Mouse (Mus musculus) yolk sac, embryonic 10.5 days (tissue): Measurements from ENCODE around the gene Hspb2.
A peak's percentile ranks its signal among the peaks of the same experiment; 100 is the strongest.

Experiments used
- DNase-seq: peaks from one replicate; pipeline ENCODE4 v3.0.0-alpha.2; 2017; ENCODE audit warnings: low spot score

The Hspb2 gene

DNA sequence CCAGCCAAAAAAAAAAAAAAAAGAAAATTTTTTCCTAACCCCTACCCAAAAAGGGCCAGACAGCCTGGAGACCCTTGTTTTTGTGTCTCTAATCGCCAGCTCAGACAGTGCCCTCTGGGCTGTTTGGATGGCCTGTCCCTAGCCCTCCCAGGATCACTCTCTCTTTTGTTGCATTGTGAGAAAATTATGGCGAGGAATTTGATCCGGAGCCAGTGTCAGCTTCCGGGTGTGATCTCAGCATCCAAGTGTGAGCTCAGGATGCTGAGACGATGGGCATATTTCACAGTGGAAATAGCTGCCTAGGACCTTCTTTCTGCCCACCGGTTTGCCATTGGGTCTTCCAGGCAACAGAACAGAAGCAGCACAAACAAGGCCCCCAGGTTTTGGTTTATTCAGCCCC, 1.4 kb downstream of the Hspb2 start:
- no peak for DNase-seq

DNA sequence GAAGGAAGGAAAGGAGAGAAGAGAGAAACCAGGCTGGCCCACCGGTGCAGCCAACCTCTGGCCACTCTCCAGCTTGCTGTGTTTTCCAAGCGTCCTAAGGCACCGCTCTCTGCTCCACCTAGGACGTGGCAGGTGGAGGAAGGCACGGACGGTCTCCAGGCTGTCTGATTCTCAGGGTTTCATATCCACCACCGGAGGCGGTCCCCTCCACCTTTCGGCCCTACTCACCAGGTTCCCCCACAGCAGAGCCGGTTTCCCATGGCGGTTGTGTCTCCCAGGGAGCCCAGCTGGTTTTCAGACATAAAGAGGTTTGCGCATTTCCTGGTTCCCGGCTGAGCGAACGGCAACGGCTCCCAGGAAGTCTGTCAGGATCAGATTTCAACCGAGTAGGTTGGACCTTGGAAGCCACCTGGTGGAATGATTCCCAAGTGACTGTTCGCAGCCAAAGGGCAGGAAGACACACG, 5.9 kb downstream of the Hspb2 start, which contains the start of gene 2310030G06Rik:
2310030G06Rik (minus strand) TSS at position 323 of the 464 bp plus-strand sequence.
- peak; percentile 84 for DNase-seq

DNA sequence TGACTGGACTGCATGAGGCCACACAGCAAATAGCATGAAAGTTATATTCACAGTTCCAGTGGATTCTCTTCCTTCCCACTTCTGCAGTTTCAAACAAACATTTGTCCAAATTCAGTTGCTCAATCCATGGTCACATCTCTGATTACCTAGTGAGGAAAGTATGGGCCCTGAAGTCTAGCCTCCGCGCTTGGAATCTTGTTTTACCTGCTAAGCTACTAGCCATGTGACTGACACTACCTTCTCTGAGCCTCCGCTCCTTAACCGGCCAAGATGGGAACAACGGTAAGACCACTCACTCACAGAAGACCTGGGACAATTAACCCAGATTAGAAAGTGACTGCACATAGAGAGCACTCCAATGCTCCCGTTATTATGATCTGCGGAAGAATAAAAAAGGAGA, 6.3 kb downstream of the Hspb2 start:
- peak; percentile 60 for DNase-seq

DNA sequence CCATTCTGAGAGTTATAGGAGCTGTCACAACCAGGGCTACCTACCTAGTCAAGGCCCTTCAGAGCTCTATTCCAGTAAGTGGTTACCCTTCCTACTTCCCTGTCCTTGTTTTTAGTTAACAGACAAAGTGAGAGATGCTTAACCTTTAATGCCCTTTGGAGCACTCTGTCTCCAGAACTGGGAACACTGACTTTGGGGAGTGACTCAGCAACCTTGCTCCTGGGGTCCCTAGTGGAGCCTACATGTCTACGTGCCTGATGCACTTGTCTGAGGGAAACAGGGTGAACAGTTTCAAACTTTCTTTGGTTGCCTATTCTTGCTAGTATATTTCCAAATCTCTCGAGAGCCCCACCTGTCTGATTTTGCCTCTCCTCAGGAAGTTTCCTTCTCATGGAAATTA, 9.4 kb downstream of the Hspb2 start:
- no peak for DNase-seq

DNA sequence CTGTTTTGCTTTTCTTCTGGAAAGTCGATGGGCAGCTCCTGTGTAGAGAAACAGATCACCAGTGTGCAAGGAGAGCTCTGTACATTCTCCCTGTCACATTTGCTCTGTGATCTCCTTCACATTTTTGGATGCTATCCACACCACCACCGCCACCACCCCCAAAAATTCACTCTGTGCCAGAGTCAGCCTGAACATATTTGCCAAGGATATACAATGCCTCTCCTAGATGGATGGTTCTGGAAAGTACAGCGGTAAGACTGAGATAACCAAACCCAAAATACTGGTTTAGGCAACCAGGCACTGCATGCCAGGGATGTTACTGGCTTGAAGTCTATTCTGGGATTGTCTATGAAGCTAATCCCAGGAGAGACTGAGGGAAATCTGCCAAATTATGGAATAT, 9.9 kb downstream of the Hspb2 start:
- no peak for DNase-seq

DNA sequence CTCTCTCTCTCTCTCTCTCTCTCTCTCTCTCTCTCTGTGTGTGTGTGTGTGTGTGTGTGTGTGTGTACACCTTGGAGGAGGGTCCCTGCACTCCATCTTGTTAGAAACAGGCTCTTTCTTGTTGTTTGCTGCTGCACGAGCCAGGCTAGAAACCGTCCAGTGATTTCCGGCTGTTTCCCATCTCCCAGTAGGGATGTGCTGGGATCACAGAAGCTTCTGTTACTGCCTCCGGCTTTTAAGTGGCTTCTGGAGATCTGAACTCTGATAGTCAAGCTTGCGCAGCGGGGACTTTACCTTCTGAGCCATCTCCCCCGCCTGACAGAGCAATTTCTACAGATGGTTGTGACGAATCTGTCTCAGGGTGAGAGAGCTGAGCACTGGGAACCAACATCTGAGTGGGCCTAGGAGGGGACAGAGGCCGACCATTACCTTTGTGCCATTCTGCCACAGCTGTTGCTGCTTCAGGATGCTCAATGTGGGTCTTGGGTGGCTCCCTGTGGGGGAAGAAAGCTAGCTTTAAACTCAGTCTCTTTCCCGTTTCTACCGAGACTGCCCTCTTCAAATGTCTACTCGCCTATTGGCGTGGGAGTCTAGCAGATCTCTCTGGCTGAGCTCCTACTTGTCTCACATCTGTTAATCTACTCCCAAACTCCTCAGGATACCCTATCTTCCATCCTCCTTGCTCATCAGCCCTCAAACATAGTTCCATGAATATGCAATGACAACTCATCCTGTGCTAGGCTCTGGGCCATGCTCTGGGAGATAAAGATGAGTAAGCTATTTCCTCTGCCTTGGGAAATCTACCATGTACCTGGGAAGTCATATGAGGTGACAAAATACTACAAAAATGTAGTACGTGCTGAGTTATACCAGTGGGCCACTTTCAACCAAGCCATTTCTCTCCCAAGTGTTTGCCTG, 11.0 kb downstream of the Hspb2 start:
- DNase-seq, result no peak

DNA sequence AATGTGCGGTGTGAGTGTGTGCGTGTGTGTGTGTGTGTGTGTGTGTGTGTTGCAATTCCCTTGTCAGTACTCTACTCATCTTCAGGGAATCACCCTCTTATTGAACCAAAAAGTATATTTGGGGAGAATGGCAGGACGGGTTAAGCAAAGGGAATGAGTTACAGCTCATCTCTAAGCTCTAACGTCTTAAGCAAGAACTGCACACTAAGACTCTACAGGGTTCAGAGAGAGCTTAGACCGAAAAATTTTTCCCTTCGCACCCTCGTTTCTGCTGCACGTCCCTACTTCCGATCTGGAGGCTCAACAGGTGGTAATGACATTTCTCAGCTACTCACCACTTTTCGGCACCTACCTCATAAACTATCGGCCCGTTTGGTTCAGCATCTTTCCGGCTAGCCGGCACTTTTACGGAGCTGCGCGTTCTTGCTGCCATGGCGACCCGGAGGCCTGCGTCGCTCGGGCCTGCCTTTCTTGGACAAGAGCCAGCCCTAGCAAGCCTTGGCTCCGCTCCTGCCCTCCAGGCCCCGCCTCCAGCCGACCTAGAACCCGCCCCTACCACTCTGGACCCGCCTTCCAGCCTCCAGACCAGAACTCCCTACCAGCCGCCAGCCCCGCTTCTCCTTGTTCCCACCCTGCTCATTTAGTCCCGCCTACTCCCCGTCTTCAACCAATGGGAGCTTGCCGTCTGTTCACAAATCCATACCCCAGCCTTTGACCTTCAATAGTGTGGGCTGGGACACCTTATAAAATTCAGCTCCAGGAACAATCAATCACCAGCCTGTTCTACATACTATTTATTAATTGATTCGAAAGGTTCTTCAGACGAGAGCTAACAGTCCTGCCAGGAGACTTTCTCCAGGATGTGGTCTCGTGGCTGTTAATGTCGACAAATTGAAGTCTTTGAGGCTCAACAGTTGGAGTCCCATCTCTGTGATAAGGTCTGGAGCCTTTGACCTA, 13.0 kb downstream of the Hspb2 start, which contains the start of gene Dixdc1:
Dixdc1 (minus strand) TSS at position 604 of the 957 bp plus-strand sequence.
- DNase-seq, result peak; percentile 98

DNA sequence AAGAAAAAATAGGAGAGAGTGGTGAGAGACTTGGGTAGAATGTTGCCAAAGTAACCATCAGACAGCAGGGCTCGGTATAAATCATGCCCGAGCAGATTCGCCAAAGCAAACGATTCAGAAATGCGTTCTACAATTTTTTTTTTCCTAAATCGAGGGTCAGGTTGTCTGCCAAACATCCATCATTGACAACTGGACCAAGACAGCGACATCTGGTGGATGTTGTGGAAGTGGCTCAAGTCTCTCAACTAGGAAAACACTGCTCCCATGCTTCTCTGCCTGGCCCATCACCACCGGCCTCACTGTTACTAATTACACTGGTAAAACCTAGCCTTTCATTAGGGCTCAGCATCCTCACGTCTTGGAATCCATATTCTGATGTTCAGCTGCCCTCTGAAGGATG, 17.2 kb downstream of the Hspb2 start:
- peak; percentile 33 for DNase-seq

DNA sequence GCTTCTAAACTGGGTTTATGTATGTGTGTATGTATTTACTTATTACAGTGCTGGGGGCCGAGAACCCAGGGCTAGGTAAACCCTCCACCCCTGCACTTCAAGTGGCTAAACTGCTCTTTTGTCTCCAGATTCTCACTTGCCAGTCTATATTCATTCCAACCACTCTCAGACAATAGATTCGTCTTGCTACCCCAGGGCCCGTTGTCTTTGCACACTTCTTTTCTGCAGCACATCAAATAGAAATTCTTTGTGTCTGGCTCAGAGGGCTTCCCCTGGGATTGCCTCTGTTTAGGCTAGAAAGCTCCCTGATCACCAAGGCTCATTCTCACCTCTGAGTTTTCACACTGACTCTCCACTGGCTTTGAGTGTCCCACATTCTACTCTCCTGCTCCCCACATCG, 19.6 kb downstream of the Hspb2 start:
- DNase-seq, result no peak

DNA sequence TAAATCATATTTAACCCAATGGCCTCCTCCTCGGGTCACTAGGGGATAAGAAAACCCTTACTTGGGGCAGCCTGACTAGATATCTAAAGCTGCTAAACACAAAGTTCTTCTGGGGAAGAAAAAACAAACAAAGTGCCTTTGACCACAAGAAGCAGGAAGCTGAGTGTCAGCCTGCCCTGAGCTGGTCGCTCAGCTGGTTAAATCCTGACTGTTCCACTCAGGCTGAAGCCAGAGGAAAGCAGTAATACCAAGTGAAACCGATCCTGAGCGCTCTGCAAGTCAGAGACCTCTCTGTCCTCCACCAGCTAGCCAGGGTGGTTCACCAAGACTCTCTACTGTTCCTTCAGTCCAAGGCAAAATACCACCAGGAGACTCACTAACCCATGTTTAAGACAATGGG, 22.6 kb downstream of the Hspb2 start:
- DNase-seq, result peak; percentile 32

DNA sequence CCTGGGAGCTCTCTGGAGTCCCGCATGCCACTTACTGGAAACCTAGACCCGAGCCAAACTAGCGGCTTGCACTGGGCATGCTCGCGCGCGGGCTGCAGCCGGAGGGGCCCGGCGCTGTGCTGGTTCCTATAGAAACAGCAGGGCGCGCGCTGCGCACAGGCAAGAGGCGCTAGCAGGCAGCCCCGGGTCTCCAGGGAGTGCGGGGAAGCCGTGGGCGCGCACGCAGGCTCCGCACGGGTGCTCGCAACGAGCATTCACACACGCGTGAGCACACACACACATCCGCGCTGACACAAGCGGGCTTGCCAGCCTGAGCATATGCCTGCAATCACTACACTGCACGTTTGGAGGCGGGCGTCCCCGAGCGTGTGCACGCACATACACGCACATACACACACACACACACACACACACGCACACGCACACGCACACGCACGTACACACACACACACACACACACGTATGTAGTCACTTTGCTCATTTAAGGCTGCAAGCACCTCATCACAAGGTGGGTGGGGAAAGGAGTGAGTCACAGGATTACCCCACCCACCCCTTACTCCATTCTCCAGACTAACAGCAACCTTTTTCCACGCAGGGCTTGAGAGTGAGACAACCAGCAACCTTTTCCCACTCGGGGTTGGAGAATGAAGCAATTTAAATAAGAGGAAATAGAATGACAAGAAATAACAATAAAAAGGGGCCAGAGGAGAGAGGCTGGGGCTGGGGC, 24.1 kb downstream of the Hspb2 start:
- DNase-seq, result peak; percentile 62

DNA sequence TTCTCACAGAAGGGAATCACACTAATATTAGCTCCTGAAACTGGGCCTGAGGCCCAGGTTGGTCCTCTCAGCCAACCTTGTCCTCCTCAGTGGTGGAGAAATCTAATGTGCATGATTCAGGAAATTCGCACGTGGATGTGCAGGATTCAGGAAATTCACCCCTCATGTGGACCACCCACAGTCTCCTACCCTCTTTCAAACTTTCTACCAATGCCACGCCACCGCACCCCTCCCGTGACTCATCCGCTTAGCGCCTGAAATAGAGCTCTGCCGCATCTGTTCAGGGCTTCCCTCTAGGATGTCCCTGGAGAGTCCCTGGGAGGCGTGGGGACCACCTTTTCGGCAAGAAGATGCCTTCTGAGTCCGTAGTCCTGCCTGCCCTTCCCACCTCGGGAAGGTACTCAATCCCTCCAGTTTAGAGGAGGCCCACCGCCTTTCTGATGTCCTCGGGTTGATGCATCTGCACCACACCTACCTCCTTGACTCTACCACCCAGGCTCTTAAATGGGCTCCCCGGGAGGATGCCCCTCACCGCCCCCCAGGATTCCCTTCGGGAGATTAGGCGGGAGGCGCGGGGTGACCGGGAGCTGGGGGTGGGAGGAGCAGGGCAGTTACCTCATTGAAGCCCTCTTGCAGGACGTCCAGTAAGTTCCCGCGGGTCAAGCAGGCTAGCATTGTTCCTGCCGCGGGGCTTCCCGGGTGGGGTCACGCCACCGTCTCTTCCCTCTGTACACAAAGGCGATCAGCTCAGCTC, 24.8 kb downstream of the Hspb2 start:
- no peak for DNase-seq

DNA sequence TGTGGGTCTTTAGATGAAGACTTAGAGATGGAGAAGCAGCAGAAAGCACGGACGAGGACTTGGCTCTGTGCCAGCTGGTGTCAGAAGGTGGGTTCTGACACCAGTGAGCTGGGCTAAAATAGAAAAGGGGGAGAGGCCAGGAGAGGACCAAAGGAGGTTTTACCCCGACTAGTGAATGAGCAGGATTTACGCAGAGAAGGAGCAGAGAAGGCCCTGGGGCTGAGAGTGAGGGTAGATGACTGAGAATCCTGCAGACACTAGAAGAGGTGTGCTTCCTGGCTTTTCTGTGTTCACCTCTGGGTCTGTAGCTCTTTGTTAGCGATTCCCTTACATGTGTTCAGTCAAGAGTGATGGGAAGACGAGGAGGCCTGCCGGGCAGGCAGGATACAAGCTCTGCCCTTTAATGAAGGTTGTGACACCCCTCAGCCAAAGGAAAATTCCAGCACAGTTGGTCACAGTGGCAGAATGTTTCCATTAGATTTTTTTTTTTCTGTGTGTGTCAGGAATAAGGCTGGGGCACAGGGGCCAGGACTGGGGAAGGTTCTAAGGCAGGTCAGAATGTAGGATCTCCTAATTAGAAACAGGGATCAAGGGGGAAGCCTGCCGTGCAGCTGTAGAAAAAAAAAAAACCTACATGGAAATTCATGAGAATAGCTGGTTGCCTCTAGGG, 26.1 kb downstream of the Hspb2 start:
- DNase-seq, result no peak

DNA sequence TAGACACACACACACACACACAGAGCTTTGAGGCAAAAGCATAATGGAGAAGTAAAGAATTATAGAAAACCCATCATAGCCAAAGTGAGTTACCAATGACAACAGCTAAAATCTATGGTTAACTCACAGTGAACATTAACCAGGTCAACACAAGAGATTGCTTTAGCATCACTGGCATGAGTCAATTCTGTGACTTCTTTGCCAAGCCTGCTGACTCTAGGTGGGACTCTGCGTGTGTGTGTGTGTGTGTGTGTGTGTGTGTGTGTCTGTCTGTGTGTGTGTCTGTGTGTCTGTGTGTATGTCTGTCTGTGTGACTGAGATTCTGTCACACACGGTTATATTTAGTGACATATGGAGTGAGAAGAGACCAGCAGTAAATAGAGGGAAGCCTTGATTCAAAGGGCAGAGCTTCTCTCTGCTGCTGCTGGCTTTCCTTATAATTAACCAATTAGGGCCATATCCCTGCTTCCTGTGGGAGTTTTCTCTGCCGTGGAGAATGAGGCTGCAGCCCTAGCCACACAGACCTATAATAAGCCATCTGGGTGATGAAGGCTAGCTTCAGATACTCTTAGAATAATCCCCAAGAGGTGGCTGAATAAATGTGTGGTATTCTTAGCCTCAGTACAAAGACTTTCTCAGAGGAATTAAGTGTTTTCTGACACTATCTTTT, 27.4 kb downstream of the Hspb2 start:
- no peak for DNase-seq

DNA sequence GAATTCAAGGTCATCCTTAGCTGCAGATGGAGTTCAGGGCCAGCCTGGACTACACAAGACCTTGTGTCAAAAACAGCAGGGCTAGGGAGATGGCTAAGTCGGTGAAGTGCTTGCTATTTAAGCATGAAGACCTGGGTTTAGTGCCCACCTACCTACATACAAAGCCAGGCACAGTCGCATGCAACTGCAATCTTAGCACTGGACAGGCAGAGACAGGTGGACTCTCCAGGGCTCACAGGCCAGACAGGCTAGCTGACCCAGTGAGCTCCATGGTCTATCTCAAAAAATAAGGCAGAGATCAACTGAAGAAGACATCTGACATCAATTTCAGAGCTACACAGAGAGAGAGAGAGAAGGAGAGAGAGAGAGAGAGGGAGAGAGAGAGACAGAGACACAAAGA, 28.0 kb downstream of the Hspb2 start:
- DNase-seq, result no peak

DNA sequence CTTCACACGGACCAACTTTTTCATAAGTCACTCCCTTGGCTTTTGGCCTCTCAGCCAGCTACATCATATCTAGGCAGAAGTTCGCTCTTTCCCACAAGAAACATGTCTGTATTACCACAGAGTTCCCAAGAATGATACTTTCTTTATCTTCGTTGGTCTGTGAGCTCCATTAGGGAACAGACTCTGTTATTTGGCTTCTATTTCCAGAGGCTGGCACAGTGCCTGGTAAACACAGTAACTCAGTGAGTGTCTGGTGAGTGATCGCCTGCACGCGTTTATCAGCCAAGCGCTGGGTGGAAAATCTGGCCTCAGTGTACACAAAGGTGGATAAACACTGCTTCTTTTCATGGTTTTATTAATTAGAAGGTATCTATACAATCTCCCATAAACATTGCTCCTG, 28.7 kb downstream of the Hspb2 start:
- DNase-seq, result no peak

DNA sequence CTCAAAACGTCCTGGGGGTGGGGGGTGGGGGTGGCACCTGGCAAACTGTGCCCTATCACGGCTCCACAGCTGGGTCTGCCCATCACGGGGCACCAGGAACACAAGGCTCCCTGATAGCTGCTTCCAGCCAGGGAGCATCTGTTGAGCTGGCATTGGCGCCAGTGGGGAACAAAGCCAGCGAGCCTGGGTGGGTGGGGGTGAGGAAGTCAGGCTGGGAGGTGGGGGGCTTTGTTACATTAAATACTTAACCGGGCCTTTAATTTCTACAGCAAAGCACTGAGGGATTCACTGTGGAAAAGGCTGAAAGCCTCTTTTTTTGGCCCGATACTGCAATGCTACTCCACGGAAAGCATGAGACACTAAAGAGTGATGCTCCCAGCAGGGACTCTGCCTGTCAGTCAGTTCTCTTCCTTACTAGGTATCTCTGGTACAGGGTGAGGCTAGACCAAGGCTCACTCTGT, 29.7 kb downstream of the Hspb2 start:
- DNase-seq, result no peak

DNA sequence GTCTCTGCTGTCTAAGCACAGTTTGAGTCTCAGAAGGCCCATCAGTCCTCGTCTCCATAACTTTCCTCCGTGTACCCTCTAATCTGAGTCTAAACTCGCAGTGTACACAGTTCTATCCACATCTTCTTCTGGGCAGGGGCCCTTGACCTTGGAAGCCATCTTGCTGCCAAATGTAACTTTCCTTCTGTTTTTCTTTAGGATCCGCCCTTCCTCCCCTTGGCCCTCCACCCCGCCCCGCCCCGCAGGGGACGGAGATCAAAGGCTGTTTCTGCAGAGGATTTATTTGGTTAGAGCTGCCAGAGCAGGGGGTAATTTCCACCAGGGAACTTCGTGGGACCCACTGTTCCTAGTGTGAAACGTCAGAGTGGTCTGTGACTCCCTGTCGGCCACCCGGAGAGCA, 31.1 kb downstream of the Hspb2 start:
- DNase-seq, result no peak

DNA sequence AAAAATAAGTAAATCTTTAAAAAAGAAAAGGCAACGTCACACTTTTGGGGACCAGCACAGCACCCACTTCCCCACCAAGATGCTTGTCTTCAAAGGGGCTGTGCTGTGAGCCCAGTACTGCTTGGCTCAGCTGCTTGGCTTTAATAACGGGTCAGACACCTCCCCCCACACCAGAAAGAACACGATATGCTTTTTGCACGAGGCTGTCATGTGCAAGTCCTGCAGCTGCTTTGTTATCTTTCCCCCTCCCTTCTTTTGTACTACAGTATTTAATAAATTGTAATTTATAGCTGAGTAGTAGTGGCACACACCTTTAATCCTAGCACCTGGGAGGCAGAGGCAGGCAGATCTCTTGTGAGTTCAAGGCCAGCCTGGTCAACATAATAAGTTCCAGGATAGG, 33.3 kb downstream of the Hspb2 start:
- DNase-seq, result no peak

DNA sequence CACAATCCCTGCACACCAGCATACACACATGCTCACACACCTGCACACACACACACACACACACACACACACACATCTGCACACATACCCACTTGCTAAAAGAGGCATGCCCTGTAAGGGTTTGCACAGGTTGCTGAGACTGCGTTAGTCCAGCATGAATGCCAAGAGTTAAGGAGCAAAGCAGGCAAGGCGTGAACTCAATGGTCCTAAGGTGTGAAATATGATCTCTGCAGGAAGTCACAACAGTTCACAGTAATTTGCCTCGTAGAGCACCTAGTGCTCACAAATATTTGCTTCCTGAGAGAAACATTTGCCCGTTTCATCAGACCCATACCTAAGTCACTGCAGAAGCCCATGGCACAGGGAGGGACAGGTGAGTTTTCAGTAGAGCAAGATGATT, 38.0 kb downstream of the Hspb2 start:
- DNase-seq, result no peak
